Mouse (Mus musculus): Measurements from ENCODE around the gene Ptprn2. TPM values are rescaled to one million over a fixed set of nuclear protein-coding genes. Genes with fewer than 3 reads are reported as not detected.

Ptprn2 gene
- polyA plus RNA-seq, 1 experiment from 2014 or later: 0.15 TPM

DNA sequence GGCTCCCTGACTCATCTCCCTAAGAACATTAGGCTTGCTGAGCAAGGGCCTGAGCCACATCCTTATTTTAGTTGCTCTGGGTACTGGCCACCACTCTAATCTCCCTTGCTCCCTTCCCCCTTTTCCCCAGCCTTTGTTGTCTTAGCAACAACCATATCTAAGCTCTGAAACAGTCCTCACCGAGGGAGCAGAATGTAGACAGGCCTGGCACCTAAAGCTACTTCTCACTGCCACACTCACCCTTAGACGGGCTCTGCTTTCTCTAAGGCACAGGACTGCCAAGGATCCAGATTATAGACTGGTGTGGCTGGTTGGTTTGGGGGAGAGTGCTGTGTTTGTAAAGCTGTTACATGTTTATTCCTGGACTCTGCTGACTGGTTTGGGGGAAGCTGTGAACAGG is 594.2 kb downstream of the Ptprn2 start:
- WGBS: 28% methylated on average over 2 of the region's 2 CpGs
- no peak for ATAC-seq (ENCODE audit: extremely low read depth, insufficient number of reproducible peaks, low FRiP score, low TSS enrichment)
- no peak overlapping the region for H3K9ac ChIP-seq
- no peak overlapping the region for H3K4me2 ChIP-seq
- H3K4me3 ChIP-seq: no peak overlapping the region
- 0 out of 2 replicates have a peak, but pooled peaks cover 3% of the 10 kb centered on the region for H3K4me1 ChIP-seq
- no peaks in the 10 kb centered on the region for H3K9me3 ChIP-seq
- no peaks in the 10 kb centered on the region for H3K27me3 ChIP-seq (replicated peaks)
- H3K27ac ChIP-seq (replicated peaks): no peak overlapping the region
- H3K36me3 ChIP-seq: no peaks in the 10 kb centered on the region

DNA sequence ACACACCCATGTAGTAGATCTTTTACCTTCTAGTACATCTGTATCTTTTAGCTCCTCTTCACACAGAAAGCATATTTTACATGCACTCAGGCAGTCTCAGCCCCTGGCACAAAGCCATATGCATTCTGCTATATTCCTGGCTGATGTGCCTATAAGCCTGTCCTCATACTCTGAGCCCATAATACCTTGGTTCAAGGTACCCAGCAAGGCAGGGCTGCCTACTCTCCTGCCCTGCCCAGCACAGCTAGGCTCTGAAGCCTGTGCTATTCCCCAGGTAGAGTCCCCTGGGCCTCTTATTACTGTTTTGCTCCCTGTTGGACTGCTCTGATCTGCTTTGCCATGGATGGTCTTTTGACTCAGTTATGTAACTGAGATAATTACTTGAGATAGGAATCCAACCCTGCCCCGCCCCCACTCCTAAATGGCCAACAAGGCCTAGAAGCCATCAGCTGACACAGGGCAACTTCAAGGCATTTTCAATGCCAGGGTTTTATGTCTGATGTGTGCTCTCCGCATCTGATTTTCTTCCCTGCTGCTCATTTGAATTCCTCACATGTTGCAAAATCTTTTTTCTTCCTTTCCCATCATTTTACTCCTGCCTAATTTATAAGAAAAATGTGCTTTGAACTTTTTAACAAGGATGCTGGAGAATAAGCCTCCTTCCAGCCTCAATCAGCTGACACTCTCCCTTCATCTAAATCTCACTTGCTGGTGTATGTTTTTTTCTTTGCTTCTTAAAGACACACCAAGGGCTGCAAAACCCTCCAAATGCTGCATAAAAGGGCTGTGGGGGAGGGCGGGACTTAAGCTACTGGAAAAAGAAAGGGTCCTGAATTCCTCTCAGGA is 598.6 kb downstream of the Ptprn2 start:
- no peak for ATAC-seq (ENCODE audit: extremely low read depth, insufficient number of reproducible peaks, low FRiP score, low TSS enrichment)
- peaks cover 8% of the 10 kb centered on the region; the same call in 1 of the 2 replicates for H3K4me1 ChIP-seq
- H3K9me3 ChIP-seq: no peaks in the 10 kb centered on the region
- WGBS: 78% methylated on average over 3 of the region's 3 CpGs
- H3K4me2 ChIP-seq: no peak overlapping the region
- no peaks in the 10 kb centered on the region for H3K27me3 ChIP-seq (replicated peaks)
- H3K9ac ChIP-seq: no peak overlapping the region
- H3K27ac ChIP-seq (replicated peaks): no peak overlapping the region
- no peaks in the 10 kb centered on the region for H3K36me3 ChIP-seq
- no peak overlapping the region for H3K4me3 ChIP-seq

- Histone ChIP-seq H3K9me3 (no peaks in the 10 kb centered on the region), H3K9ac (no peak overlapping the region), H3K4me2 (no peak overlapping the region), H3K36me3 (no peaks in the 10 kb centered on the region), H3K4me1 (peaks cover 8% of the 10 kb centered on the region; the same call in 1 of the 2 replicates), H3K27me3 (replicated peaks) (no peaks in the 10 kb centered on the region), H3K27ac (replicated peaks) (no peak overlapping the region), H3K4me3 (no peak overlapping the region)
- no peak for ATAC-seq (ENCODE audit: extremely low read depth, insufficient number of reproducible peaks, low FRiP score, low TSS enrichment)
- 50% methylated on average over 5 of the region's 5 CpGs for WGBS
These were observed 599.3 kb downstream of the Ptprn2 start for GRCm38 (mm10) chr12:117084702-117085409.

DNA sequence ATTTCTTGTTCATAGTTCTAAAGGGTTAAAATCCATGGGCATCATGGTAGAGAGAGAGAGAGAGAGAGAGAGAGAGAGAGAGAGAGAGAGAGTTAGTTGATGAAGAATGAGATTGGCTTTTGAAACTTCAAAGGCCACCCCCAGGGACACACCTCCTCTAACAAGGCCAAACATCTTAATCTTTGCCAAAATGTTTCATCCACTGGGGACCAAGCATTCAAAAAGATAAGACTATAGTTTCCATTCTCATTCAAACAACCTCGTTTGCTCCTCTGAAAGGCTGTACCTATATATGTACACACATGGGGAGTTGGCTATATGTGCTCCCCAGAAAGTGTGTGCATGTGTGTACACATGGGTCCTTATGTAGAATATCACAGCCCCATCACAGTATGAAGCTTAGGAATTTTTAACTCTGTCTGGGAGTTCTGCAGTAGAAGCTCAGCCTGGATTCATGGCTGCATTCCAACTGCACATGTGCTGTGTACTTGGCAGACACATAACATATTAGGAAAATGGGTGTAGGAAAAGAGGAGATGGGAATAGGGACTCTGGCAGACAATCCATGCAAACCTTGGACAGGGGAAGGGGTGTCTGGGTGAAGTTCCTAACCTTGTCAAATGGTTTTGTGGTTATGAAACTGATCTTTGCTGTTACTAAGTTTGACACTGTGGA is 600.3 kb downstream of the Ptprn2 start:
- H3K4me1 ChIP-seq: peaks cover 8% of the 10 kb centered on the region; the same call in 1 of the 2 replicates
- no peak overlapping the region for H3K9ac ChIP-seq
- no peaks in the 10 kb centered on the region for H3K36me3 ChIP-seq
- no peaks in the 10 kb centered on the region for H3K27me3 ChIP-seq (replicated peaks)
- 52% methylated on average over 1 of the region's 1 CpGs for WGBS
- H3K9me3 ChIP-seq: no peaks in the 10 kb centered on the region
- no peak for ATAC-seq (ENCODE audit: extremely low read depth, insufficient number of reproducible peaks, low FRiP score, low TSS enrichment)
- no peak overlapping the region for H3K4me2 ChIP-seq
- H3K27ac ChIP-seq (replicated peaks): no peak overlapping the region
- no peak overlapping the region for H3K4me3 ChIP-seq

GRCm38 (mm10) chr12:117092345-117093107 is 607.0 kb downstream of the Ptprn2 start:
- Histone ChIP-seq H3K36me3 (no peaks in the 10 kb centered on the region), H3K27me3 (replicated peaks) (no peaks in the 10 kb centered on the region), H3K4me3 (no peak overlapping the region), H3K9me3 (no peaks in the 10 kb centered on the region), H3K27ac (replicated peaks) (no peak overlapping the region), H3K4me1 (no peaks in the 10 kb centered on the region), H3K4me2 (no peak overlapping the region), H3K9ac (no peak overlapping the region)
- WGBS: 79% methylated on average over 4 of the region's 4 CpGs
- ATAC-seq (ENCODE audit: extremely low read depth, insufficient number of reproducible peaks, low FRiP score, low TSS enrichment): no peak

DNA sequence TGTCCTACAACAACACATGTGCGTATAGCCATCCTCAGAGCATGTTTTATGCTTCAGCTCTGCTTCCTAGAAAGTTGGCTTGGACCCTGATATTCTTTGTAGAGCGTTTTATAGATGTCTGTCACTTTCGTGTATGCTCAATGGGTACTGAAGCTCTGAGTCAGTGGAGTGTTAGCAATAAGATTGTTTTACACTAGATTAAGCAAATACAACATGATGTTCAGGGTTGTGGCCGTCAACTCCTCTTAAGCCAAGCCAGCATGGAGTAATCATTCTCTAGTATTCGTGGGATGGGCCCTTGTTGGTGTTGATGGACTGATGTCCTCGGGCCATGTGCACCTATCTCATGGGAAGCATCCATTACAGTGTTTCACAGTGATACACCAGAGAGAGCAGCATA is 610.4 kb downstream of the Ptprn2 start:
- no peaks in the 10 kb centered on the region for H3K27me3 ChIP-seq (replicated peaks)
- ATAC-seq (ENCODE audit: extremely low read depth, insufficient number of reproducible peaks, low FRiP score, low TSS enrichment): no peak
- 74% methylated on average over 6 of the region's 6 CpGs for WGBS
- no peak overlapping the region for H3K9ac ChIP-seq
- no peaks in the 10 kb centered on the region for H3K4me1 ChIP-seq
- H3K4me2 ChIP-seq: no peak overlapping the region
- H3K36me3 ChIP-seq: no peaks in the 10 kb centered on the region
- no peaks in the 10 kb centered on the region for H3K9me3 ChIP-seq
- no peak overlapping the region for H3K4me3 ChIP-seq
- H3K27ac ChIP-seq (replicated peaks): no peak overlapping the region

GRCm38 (mm10) chr12:117098295-117098694 is 612.8 kb downstream of the Ptprn2 start:
- Histone ChIP-seq H3K36me3 (no peaks in the 10 kb centered on the region), H3K9me3 (no peaks in the 10 kb centered on the region), H3K9ac (no peak overlapping the region), H3K4me3 (no peak overlapping the region), H3K4me2 (no peak overlapping the region), H3K4me1 (no peaks in the 10 kb centered on the region), H3K27ac (replicated peaks) (no peak overlapping the region), H3K27me3 (replicated peaks) (no peaks in the 10 kb centered on the region)
- no peak for ATAC-seq (ENCODE audit: extremely low read depth, insufficient number of reproducible peaks, low FRiP score, low TSS enrichment)

DNA sequence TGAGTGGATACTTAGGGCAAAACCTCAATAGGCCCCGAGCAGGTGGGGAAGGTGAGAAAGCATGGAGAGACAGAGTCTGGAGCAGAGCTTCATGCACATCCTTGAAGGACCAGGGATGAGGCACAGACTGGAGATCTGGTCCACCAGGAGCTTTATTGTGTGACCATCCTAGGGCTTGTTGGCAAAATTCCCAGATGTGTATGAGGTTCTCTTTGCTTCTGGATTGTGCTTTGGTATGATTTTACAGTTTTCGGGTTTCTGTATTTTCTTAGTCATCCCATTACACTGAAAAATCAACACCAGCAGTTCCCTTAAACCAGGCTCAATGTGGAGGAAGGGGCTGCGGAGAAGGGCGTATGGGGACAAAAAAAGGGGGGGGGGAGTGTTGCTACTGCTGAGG is 621.2 kb downstream of the Ptprn2 start:
- Histone ChIP-seq H3K36me3 (no peaks in the 10 kb centered on the region), H3K27ac (replicated peaks) (no peak overlapping the region), H3K9ac (no peak overlapping the region), H3K4me3 (no peak overlapping the region), H3K9me3 (no peaks in the 10 kb centered on the region), H3K4me2 (peak overlapping the region; percentile 44), H3K4me1 (peaks cover 7% of the 10 kb centered on the region), H3K27me3 (replicated peaks) (0 out of 2 replicates have a peak, but pooled peaks cover 6% of the 10 kb centered on the region)
- WGBS: 47% methylated on average over 4 of the region's 4 CpGs
- ATAC-seq (ENCODE audit: extremely low read depth, insufficient number of reproducible peaks, low FRiP score, low TSS enrichment): no peak

DNA sequence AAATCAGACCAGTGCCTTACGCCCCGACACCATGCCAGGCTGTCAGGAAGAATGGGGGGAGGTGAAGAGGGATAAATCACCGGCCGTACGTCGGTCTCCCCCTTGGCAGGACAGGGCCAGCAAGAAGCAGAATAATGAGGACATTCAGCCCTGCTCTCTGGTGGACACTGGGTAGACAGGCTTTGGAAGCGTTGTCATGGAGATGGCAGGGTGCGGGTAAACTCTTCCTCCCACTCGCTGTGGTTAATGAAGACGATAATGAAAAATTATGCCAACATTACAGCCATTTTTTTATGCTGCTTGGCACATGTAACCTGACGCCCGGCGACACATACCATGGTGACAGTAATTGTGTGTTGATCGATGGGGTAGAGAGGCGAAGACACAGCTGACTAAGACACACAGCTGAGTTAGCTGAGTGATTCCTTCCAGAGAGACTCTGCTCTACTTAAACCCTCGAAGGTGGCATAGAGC is 621.7 kb downstream of the Ptprn2 start:
- peaks cover 7% of the 10 kb centered on the region for H3K4me1 ChIP-seq
- ATAC-seq (ENCODE audit: extremely low read depth, insufficient number of reproducible peaks, low FRiP score, low TSS enrichment): no peak
- H3K36me3 ChIP-seq: no peaks in the 10 kb centered on the region
- no peaks in the 10 kb centered on the region for H3K9me3 ChIP-seq
- 36% methylated on average over 16 of the region's 16 CpGs for WGBS
- H3K4me2 ChIP-seq: peak overlapping the region; percentile 44
- H3K4me3 ChIP-seq: no peak overlapping the region
- H3K27ac ChIP-seq (replicated peaks): no peak overlapping the region
- H3K9ac ChIP-seq: no peak overlapping the region
- 0 out of 2 replicates have a peak, but pooled peaks cover 7% of the 10 kb centered on the region for H3K27me3 ChIP-seq (replicated peaks)

DNA sequence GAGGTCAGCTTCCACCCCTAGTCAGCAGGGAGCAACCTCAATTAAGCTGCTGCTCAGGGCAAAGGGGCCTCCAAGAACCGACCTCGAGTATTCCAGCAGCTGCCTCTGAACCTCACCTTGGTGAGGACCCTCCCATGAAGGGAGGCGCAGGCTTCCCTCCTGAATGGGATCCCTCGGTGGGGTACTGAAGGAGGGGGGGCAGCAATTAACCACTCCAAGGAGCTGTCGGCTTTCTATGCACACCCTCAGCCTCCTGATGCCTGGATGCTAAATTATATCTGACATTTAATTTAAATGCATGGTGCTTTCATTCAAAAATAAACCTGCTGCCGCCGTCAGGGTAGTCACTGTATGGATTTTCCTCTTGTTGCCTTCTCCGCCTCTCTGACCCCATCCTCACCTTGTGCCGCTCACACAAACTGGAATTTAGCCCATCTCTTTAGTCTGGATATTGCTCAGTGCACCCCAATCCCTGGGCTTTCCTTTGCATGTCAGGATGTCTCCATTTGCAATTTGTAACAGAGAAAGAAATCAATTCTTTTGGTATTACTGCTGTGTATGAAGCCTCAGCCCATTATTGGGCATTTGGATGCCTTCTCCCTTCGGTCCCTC is 629.8 kb downstream of the Ptprn2 start:
- Histone ChIP-seq H3K4me3 (no peak overlapping the region), H3K27ac (replicated peaks) (no peak overlapping the region), H3K4me2 (no peak overlapping the region), H3K9me3 (no peaks in the 10 kb centered on the region), H3K27me3 (replicated peaks) (0 out of 2 replicates have a peak, but pooled peaks cover 5% of the 10 kb centered on the region), H3K9ac (no peak overlapping the region), H3K4me1 (no peaks in the 10 kb centered on the region), H3K36me3 (no peaks in the 10 kb centered on the region)
- no peak for ATAC-seq (ENCODE audit: extremely low read depth, insufficient number of reproducible peaks, low FRiP score, low TSS enrichment)
- 66% methylated on average over 10 of the region's 10 CpGs for WGBS
